Comparison of ENCODE assay signal across 8 mouse cellular contexts in the genomic region with DNA sequence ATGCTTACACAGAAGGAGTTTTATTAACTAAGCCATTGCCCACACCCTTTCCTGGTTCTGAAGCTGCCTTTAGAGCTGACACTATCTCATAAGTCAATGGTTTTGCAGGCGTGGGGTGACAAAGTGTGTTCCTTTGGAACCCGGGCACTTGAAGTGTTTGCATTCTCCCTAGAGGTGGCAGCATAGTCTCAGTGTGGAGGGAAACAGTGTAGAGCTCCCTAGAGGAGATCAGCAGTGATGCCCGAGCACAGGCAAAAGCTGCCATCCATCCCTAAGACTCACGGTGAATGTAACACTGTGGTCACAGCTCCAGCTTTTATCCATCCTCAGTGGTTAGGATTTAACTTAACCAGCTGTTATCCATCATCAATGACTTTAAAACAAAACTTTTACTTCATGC. TPM values are rescaled to one million over a fixed set of nuclear protein-coding genes. Genes with fewer than 3 reads are reported as not detected.
DNase-seq lines count a peak whose midpoint lies in the region; ATAC-seq and TF ChIP-seq lines count a peak whose summit lies in the region.

No protein-coding gene starts in this region.

- no peaks in the 10 kb centered on the region for H3K36me3 ChIP-seq in heart, postnatal 0 days (replicated peaks; ENCODE audit: control insufficient read depth, insufficient read depth, low read length)
- no peaks in the 10 kb centered on the region for H3K36me3 ChIP-seq in heart, embryonic 10.5 days
- no peaks in the 10 kb centered on the region for H3K36me3 ChIP-seq in CH12.LX (replicated peaks in 1 of 2; ENCODE audit: control insufficient read depth in 1 of 2, insufficient read depth in 1 of 2, low read length in 1 of 2)
- H3K36me3 ChIP-seq in hindbrain, postnatal 0 days (ENCODE audit: insufficient read depth, low read length) = no peaks in the 10 kb centered on the region

- no peaks in the 10 kb centered on the region for H3K9me3 ChIP-seq in heart, postnatal 0 days (replicated peaks; ENCODE audit: control insufficient read depth, low read length)
- no peaks in the 10 kb centered on the region for H3K9me3 ChIP-seq in heart, embryonic 10.5 days
- H3K9me3 ChIP-seq in CH12.LX (replicated peaks; ENCODE audit: low read length) = no peaks in the 10 kb centered on the region
- no peaks in the 10 kb centered on the region for H3K9me3 ChIP-seq in hindbrain, postnatal 0 days (ENCODE audit: low read length)

- in situ Hi-C loops in CH12.LX (cut with MboI; ENCODE audit: low pct_ligation_motif_present, low pct_unique_long_range_greater_than_20kb, low sequenced_read_pairs) = no loop called here

- ATAC-seq in heart, postnatal 0 days (ENCODE audit: insufficient read depth, low read depth) = peak; percentile 63
- ATAC-seq in hindbrain, postnatal 0 days = peak; percentile 64; the same call in 1 of the 2 replicates

- TF ChIP-seq CTCF in heart, postnatal 0 days (IDR thresholded peaks at IDR 0.05; ENCODE audit: low read depth) = peak; percentile 80
- peak; percentile 36 to 97; a peak in 2 of 4 replicates for TF ChIP-seq CTCF in CH12.LX (conservative IDR thresholded peaks at IDR 0.05 in 1 of 2, IDR thresholded peaks at IDR 0.05 in 1 of 2; ENCODE audit: low read depth in 2 of 2, low read length in 2 of 2)
- TF ChIP-seq CTCF in hindbrain, postnatal 0 days (IDR thresholded peaks at IDR 0.05; ENCODE audit: low read depth) = peak; percentile 78

- no peak overlapping the region for H3K4me2 ChIP-seq in heart, postnatal 0 days (ENCODE audit: low read depth, low read length)
- no peak overlapping the region for H3K4me2 ChIP-seq in CH12.LX (ENCODE audit: insufficient read depth, low read depth, poor library complexity, severe bottlenecking)
- no peak overlapping the region for H3K4me2 ChIP-seq in hindbrain, postnatal 0 days (ENCODE audit: low read depth, low read length)

- TF ChIP-seq POLR2A in CH12.LX (IDR thresholded peaks at IDR 0.05; ENCODE audit: low read depth, low read length) = no peak

- H3K4me3 ChIP-seq in heart, postnatal 0 days (ENCODE audit: low read depth, low read length) = no peak overlapping the region
- H3K4me3 ChIP-seq in heart, embryonic 10.5 days = no peak overlapping the region
- no peak overlapping the region for H3K4me3 ChIP-seq in CH12.LX (replicated peaks in 1 of 3; ENCODE audit: low read depth in 2 of 3, low read length in 2 of 3, poor library complexity in 1 of 3)
- no peak overlapping the region for H3K4me3 ChIP-seq in hindbrain, postnatal 0 days (ENCODE audit: low read length)

- H3K27me3 ChIP-seq in heart, postnatal 0 days (ENCODE audit: control insufficient read depth, insufficient read depth, low read length) = no peaks in the 10 kb centered on the region
- no peaks in the 10 kb centered on the region for H3K27me3 ChIP-seq in heart, embryonic 10.5 days (ENCODE audit: insufficient read depth, poor library complexity, severe bottlenecking)
- H3K27me3 ChIP-seq in CH12.LX (replicated peaks) = no peaks in the 10 kb centered on the region
- no peaks in the 10 kb centered on the region for H3K27me3 ChIP-seq in hindbrain, postnatal 0 days (ENCODE audit: insufficient read depth, low read length)

- intact Hi-C loops in left cerebral cortex, postnatal 14 days (cut with DNase I) = loop anchor here (1.0 to 2.0 kb wide), 2 partner anchors 52 to 196 kb away; no protein-coding TSS in a partner anchor

- peak; percentile 38 for DNase-seq in heart, postnatal 0 days (ENCODE audit: low spot score)
- DNase-seq in heart, embryonic 10.5 days (ENCODE audit: low spot score) = no peak
- DNase-seq in CH12.LX (ENCODE audit: extremely low read depth) = peak; percentile 58
- peak; percentile 10 for DNase-seq in cerebellum, adult 9-11 months
- peak; percentile 64 for DNase-seq in hindbrain, postnatal 0 days (ENCODE audit: low spot score)
- DNase-seq in left cerebral cortex, postnatal 14 days (ENCODE audit: low spot score in 2 of 2) = peak; percentile 73 to 74
- DNase-seq in right cerebral cortex, postnatal 10 days (ENCODE audit: low spot score in 2 of 2) = peak; percentile 65 to 75
- DNase-seq in urinary bladder, adult 2 months (ENCODE audit: low spot score) = no peak

- H3K4me1 ChIP-seq in heart, postnatal 0 days (ENCODE audit: control insufficient read depth, insufficient read depth) = no peaks in the 10 kb centered on the region
- no peaks in the 10 kb centered on the region for H3K4me1 ChIP-seq in heart, embryonic 10.5 days
- 0 out of 4 replicates have a peak, but pooled peaks cover 0 to 3% of the 10 kb centered on the region in 2 experiments for H3K4me1 ChIP-seq in CH12.LX (ENCODE audit: control insufficient read depth in 1 of 2, insufficient read depth in 2 of 2)
- H3K4me1 ChIP-seq in hindbrain, postnatal 0 days (ENCODE audit: insufficient read depth, low read length) = no peaks in the 10 kb centered on the region

- TF ChIP-seq EP300 in heart, postnatal 0 days (IDR thresholded peaks at IDR 0.05; ENCODE audit: low read depth) = no peak
- TF ChIP-seq EP300 in CH12.LX (IDR thresholded peaks at IDR 0.05; ENCODE audit: low read length) = no peak

- no peak overlapping the region for H3K9ac ChIP-seq in heart, postnatal 0 days (replicated peaks; ENCODE audit: low read depth, low read length)
- no peak overlapping the region for H3K9ac ChIP-seq in CH12.LX (ENCODE audit: insufficient read depth, low read depth)
- H3K9ac ChIP-seq in hindbrain, postnatal 0 days (replicated peaks; ENCODE audit: low read length) = no peak overlapping the region

- dilution Hi-C loops in CH12.LX (cut with MboI; ENCODE audit: extremely low pct_ligation_motif_present, extremely low pct_unique_long_range_greater_than_20kb, low sequenced_read_pairs) = no loop called here

- peak; percentile 96 for TF ChIP-seq RAD21 in CH12.LX (IDR thresholded peaks at IDR 0.05; ENCODE audit: low read depth, low read length)

- WGBS in heart, postnatal 0 days = 11% methylated on average over 4 of the region's 4 CpGs
- WGBS in heart, embryonic 10.5 days = 27% methylated on average over 4 of the region's 4 CpGs
- WGBS in hindbrain, postnatal 0 days = 32% methylated on average over 4 of the region's 4 CpGs

- no peak overlapping the region for H3K27ac ChIP-seq in heart, postnatal 0 days (ENCODE audit: low read depth)
- no peak overlapping the region for H3K27ac ChIP-seq in heart, embryonic 10.5 days
- no peak overlapping the region for H3K27ac ChIP-seq in CH12.LX (ENCODE audit: insufficient read depth, low read depth)
- H3K27ac ChIP-seq in hindbrain, postnatal 0 days = no peak overlapping the region

- no peaks in the 10 kb centered on the region for H3K79me2 ChIP-seq in CH12.LX (replicated peaks; ENCODE audit: control insufficient read depth, extremely low read depth, insufficient read depth, poor library complexity, severe bottlenecking)

TF ChIP-seq in CH12.LX, 34 proteins besides CTCF, POLR2A, EP300 and RAD21:
- no peak for TF ChIP-seq KAT2A (IDR thresholded peaks at IDR 0.05; ENCODE audit: insufficient replicate concordance, low read length)
- TF ChIP-seq SMC3 (IDR thresholded peaks at IDR 0.05; ENCODE audit: low read depth, low read length) = peak; percentile 98
- no peak for TF ChIP-seq MAZ (IDR thresholded peaks at IDR 0.05; ENCODE audit: low read depth, low read length)
- no peak for TF ChIP-seq HCFC1 (IDR thresholded peaks at IDR 0.05; ENCODE audit: low read depth, low read length)
- no peak for TF ChIP-seq JUN (IDR thresholded peaks at IDR 0.05; ENCODE audit: insufficient read depth, low read depth, low read length)
- no peak for TF ChIP-seq POLR2AphosphoS2 (IDR thresholded peaks at IDR 0.05; ENCODE audit: low read depth, low read length)
- no peak for TF ChIP-seq JUND (conservative IDR thresholded peaks at IDR 0.05; ENCODE audit: low read depth, low read length)
- no peak for TF ChIP-seq CHD1 (IDR thresholded peaks at IDR 0.05; ENCODE audit: low read depth, low read length)
- peak; percentile 88 for TF ChIP-seq ZC3H11A (IDR thresholded peaks at IDR 0.05; ENCODE audit: low read depth, low read length)
- no peak for TF ChIP-seq MXI1 (IDR thresholded peaks at IDR 0.05; ENCODE audit: low read depth, low read length)
- no peak for TF ChIP-seq BHLHE40 (IDR thresholded peaks at IDR 0.05; ENCODE audit: low read depth, low read length)
- TF ChIP-seq ETS1 (conservative IDR thresholded peaks at IDR 0.05; ENCODE audit: low read depth, low read length) = no peak
- TF ChIP-seq IRF4 (IDR thresholded peaks at IDR 0.05; ENCODE audit: low read depth, low read length) = 0 out of 2 replicates have a peak, but pooled peaks have one; percentile 29
TF ChIP-seq in CH12.LX: peak in this region for 3.

RNA-seq across cellular contexts. Expression of gene Il21, which starts 13.4 kb away (rescaled TPM):
- total RNA-seq in heart, postnatal 0 days (2014; rRNA removed; ENCODE audit: low replicate concordance) = not detected in 2 replicates
- polyA plus RNA-seq in heart, postnatal 0 days (2015; fragmentation: Nextera tagmentation; extraction: Ambion mirVana) = not detected in 2 replicates
- not detected in 2 replicates for polyA plus RNA-seq in heart, embryonic 10.5 days (2016; fragmentation: Nextera tagmentation; extraction: Ambion mirVana)
- not detected in 2 replicates for total RNA-seq in CH12.LX (2012; rRNA removed)
- total RNA-seq in CH12.LX (2014; rRNA removed) = not detected in 2 replicates
- polyA plus RNA-seq in CH12.LX (2012; ENCODE audit: insufficient read length, low read depth) = not detected in 2 replicates
- not detected in 2 replicates for total RNA-seq in hindbrain, postnatal 0 days (2014; rRNA removed)
- not detected in 2 replicates for polyA plus RNA-seq in hindbrain, postnatal 0 days (2015; fragmentation: Nextera tagmentation; extraction: Ambion mirVana)
- total RNA-seq in left cerebral cortex, postnatal 14 days (2021) = under 1 TPM in 1 of 2 experiments, not detected in 1; 0.27 TPM
- polyA plus RNA-seq in urinary bladder, adult 2 months (2012; rRNA removed) = not detected in 2 replicates

Comparison
In these comparisons a context has a peak if more than half of its experiments do, and no peak if none do; other contexts are left out.
1. DNase-seq: peak in heart, postnatal 0 days (single experiment), CH12.LX (single experiment), cerebellum, adult 9-11 months (single experiment), hindbrain, postnatal 0 days (single experiment), left cerebral cortex, postnatal 14 days (2 of 2) and right cerebral cortex, postnatal 10 days (2 of 2); none in heart, embryonic 10.5 days (single experiment) and urinary bladder, adult 2 months (single experiment).
2. Peak in every context shown above with its lines, with median percentiles within 50 percentile points of each other: CTCF ChIP-seq.